ENCODE assay signal across 18 mouse cellular contexts in the genomic region with DNA sequence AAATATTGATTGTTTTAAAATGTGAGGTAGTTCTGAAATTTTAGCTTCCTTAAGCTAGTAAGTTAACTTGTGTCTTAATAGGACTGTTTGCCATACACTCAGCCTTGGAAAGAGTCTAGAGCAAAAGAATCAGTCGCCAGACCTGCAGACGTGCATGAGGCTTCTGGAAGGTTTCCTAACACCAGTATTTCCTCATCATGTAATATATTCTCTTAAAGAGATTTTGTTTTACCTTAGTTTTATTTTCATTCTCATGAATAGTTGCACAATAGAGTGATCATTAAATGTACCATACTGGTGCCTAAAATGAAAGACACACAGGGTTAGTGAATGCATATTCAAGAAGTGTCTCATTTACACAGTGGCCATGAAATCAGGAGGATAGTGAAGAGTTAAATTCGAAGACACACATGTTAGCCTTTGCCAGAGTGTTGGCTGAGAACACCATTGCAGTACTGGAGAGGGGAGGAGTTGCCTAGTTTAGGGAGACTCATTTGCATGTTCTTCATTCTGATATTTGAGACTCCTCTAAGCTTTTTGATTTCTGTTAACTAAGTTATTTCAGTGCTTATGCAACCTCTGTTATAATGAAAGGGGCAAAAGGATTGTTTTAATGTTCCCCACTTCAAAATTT.
DNase-seq lines count a peak whose midpoint lies in the region; ATAC-seq and TF ChIP-seq lines count a peak whose summit lies in the region.
"Had no signal": no experiment of that assay in that cellular context is flagged by ENCODE, and none has a peak within 500 bp of the region (broad histone marks: within the 10 kb centered on the region; RNA-seq: fewer than 3 reads in every experiment).

No protein-coding gene starts in this region.

- no peak for TF ChIP-seq EP300 in lung, postnatal 0 days (IDR thresholded peaks at IDR 0.05)

- no peaks in the 10 kb centered on the region for H3K9me3 ChIP-seq in lung, postnatal 0 days (ENCODE audit: low read length)
- no peaks in the 10 kb centered on the region for H3K9me3 ChIP-seq in midbrain, embryonic 14.5 days (ENCODE audit: control insufficient read depth, low read length)
- H3K9me3 ChIP-seq: embryonic facial prominence, embryonic 13.5 days; heart, embryonic 12.5 days; stomach, embryonic 15.5 days had no signal

- H3K4me3 ChIP-seq in lung, postnatal 0 days (ENCODE audit: low read depth, low read length): no peak overlapping the region
- no peak overlapping the region for H3K4me3 ChIP-seq in midbrain, embryonic 14.5 days (replicated peaks; ENCODE audit: low read depth, low read length)
- H3K4me3 ChIP-seq: embryonic facial prominence, embryonic 13.5 days; heart, embryonic 12.5 days; stomach, embryonic 15.5 days had no signal

- TF ChIP-seq POLR2A in brain, embryonic 14.5 days (IDR thresholded peaks at IDR 0.05; ENCODE audit: borderline replicate concordance, extremely low read depth, insufficient read depth, insufficient read length, poor library complexity, severe bottlenecking): no peak

- no peak overlapping the region for H3K9ac ChIP-seq in lung, postnatal 0 days (replicated peaks; ENCODE audit: low read depth)
- no peak overlapping the region for H3K9ac ChIP-seq in midbrain, embryonic 14.5 days (replicated peaks; ENCODE audit: low read length)
- H3K9ac ChIP-seq: embryonic facial prominence, embryonic 13.5 days; heart, embryonic 12.5 days; stomach, embryonic 15.5 days had no signal

- DNase-seq in heart, adult 11 months: peak; percentile 66
- no peak for DNase-seq in heart, postnatal 10 days
- DNase-seq in lung, postnatal 0 days (ENCODE audit: low spot score): peak; percentile 58
- no peak for DNase-seq in lung, postnatal 10 days
- DNase-seq in brain, embryonic 14.5 days (ENCODE audit: low read depth): peak; percentile 62
- DNase-seq in adrenal gland, postnatal 4 days (ENCODE audit: low spot score in 2 of 2): no peak
- DNase-seq in midbrain, embryonic 14.5 days: no peak
- DNase-seq: adrenal gland, adult 8-10 months; cerebellum, adult 18-20 months; gastrocnemius, postnatal 10 days; kidney, adult 9 months; lung, adult 2 months; right cerebral cortex, postnatal 14 days had no signal

- no peaks in the 10 kb centered on the region for H3K4me1 ChIP-seq in lung, postnatal 0 days (ENCODE audit: insufficient read depth, low read depth, low read length)
- H3K4me1 ChIP-seq in midbrain, embryonic 14.5 days (ENCODE audit: control insufficient read depth, insufficient read depth, low read length): no peaks in the 10 kb centered on the region

- peak; percentile 54 for ATAC-seq in lung, postnatal 0 days
- ATAC-seq in midbrain, embryonic 14.5 days (ENCODE audit: low FRiP score, low TSS enrichment): no peak

- H3K36me3 ChIP-seq in lung, postnatal 0 days (ENCODE audit: insufficient read depth, low read length): no peaks in the 10 kb centered on the region
- H3K36me3 ChIP-seq in midbrain, embryonic 14.5 days (ENCODE audit: control insufficient read depth, insufficient read depth, low read length): no peaks in the 10 kb centered on the region
- H3K36me3 ChIP-seq: embryonic facial prominence, embryonic 13.5 days; stomach, embryonic 15.5 days had no signal

- intact Hi-C loops in heart, postnatal 10 days (cut with DNase I): loop anchor here (2.0 kb wide), 1 partner anchor 13 kb away; no protein-coding TSS in a partner anchor

- no peak overlapping the region for H3K27ac ChIP-seq in lung, postnatal 0 days (ENCODE audit: low read length)
- H3K27ac ChIP-seq in midbrain, embryonic 14.5 days (replicated peaks; ENCODE audit: low read depth, low read length): no peak overlapping the region
- H3K27ac ChIP-seq: stomach, embryonic 15.5 days had no signal

- 39% methylated on average over 3 of the region's 3 CpGs for WGBS in lung, postnatal 0 days
- WGBS in midbrain, embryonic 14.5 days: 73% methylated on average over 3 of the region's 3 CpGs

- TF ChIP-seq CTCF in lung, postnatal 0 days (IDR thresholded peaks at IDR 0.05): no peak
- no peak for TF ChIP-seq CTCF in brain, embryonic 14.5 days (IDR thresholded peaks at IDR 0.05; ENCODE audit: borderline replicate concordance, extremely low read depth, insufficient read depth, insufficient read length)

- no peaks in the 10 kb centered on the region for H3K27me3 ChIP-seq in lung, postnatal 0 days (replicated peaks; ENCODE audit: insufficient read depth, low read length)
- H3K27me3 ChIP-seq in midbrain, embryonic 14.5 days (ENCODE audit: control insufficient read depth, insufficient read depth, low read length): no peaks in the 10 kb centered on the region
- H3K27me3 ChIP-seq: embryonic facial prominence, embryonic 13.5 days; heart, embryonic 12.5 days; stomach, embryonic 15.5 days had no signal

- no peak overlapping the region for H3K4me2 ChIP-seq in lung, postnatal 0 days (replicated peaks; ENCODE audit: low read depth, low read length)
- no peak overlapping the region for H3K4me2 ChIP-seq in midbrain, embryonic 14.5 days (ENCODE audit: low read length)
- H3K4me2 ChIP-seq: embryonic facial prominence, embryonic 13.5 days; heart, embryonic 12.5 days; liver, embryonic 11.5 days; midbrain, embryonic 11.5 days; stomach, embryonic 15.5 days had no signal

Comparison
In these comparisons a context has a peak if more than half of its experiments do, and no peak if none do; other contexts are left out.
1. DNase-seq: peak in heart, adult 11 months (single experiment), lung, postnatal 0 days (single experiment) and brain, embryonic 14.5 days (single experiment); none in heart, postnatal 10 days (0 of 2), lung, postnatal 10 days (single experiment), adrenal gland, postnatal 4 days (0 of 2) and midbrain, embryonic 14.5 days (single experiment).